Mouse (Mus musculus) embryonic stem cell, embryonic (primary cell): ENCODE measurements at regions not wholly inside any gene's neighbourhood (a gene's known extent, or its start where the extent isn't known, plus 50 kb on each side); places are given as distances from the start of the nearest gene placed in this dataset.

Source experiments
- CTCF ChIA-PET, 4 experiments: fragments of 300-600 bp in 2 of 4; fragments of 350-600 bp in 2 of 4; sonication (Branson Sonifier 250); formaldehyde crosslinking; loops; one replicate each; lab custom pipeline; 2022; ENCODE audit warnings: inconsistent platforms in 2 of 4; lab: Charles Lee
- POLR2A ChIA-PET, 4 experiments: fragments of 300-600 bp in 2 of 4; fragments of 350-600 bp in 2 of 4; sonication (Branson Sonifier 250); formaldehyde crosslinking; loops; one replicate each; lab custom pipeline; 2022; ENCODE audit warnings: antibody characterized with exemption in 4 of 4, inconsistent platforms in 1 of 4; lab: Charles Lee

DNA sequence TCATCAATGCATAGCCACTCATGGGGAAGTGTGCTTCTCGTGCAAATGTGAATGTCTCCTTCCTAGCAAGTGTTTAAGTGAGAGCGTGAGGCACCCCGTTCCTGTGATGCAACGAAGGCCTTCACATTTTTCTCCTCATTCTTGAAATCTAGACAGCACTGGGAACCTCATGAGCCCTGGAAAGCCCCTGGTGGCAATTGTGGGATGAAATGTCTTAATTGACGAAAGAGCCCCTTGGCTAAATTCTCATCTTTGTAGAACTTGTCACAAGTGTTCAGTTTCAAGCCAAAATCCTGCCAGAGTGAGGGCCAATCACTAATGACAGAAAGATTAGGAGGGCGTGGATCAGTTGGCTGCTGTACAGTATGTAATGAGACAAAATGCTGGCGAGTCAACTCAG is 208.6 kb upstream of the Gmds start:
- ChIA-PET POLR2A (no interaction called here), CTCF (no interaction called here)

GRCm38 (mm10) chr13:32544986-32545740 is 206.6 kb upstream of the Gmds start:
- CTCF ChIA-PET, result no interaction called here
- POLR2A ChIA-PET, result no interaction called here

- POLR2A ChIA-PET, result no interaction called here
- CTCF ChIA-PET, result no interaction called here
Observed at GRCm38 (mm10) chr13:32541611-32542010, 203.1 kb upstream of the Gmds start.

DNA sequence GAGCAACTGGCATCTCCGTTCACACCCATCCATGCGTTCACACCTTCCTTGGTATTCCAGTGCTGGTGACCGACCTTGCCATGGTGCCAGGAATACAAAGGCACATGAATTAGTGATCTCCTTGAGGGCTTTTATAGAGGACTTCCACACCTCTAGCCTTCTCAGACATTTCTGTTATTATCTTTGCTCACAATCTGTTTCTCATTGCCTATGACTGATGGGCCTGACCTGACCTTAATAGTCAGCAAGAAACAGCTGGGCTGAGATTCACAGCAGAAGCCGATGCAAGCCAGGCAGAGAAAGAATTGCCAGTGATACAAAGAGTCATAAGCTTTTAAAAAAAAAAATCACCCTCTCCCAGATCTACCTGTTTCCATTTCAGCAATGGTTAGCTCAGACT is 197.7 kb upstream of the Gmds start:
- ChIA-PET CTCF (no interaction called here), POLR2A (interaction anchor here in 1 of 4 experiments (0.8 kb wide), 1 partner anchor 733 kb away, joined by 4 read pairs; no protein-coding TSS in a partner anchor)

DNA sequence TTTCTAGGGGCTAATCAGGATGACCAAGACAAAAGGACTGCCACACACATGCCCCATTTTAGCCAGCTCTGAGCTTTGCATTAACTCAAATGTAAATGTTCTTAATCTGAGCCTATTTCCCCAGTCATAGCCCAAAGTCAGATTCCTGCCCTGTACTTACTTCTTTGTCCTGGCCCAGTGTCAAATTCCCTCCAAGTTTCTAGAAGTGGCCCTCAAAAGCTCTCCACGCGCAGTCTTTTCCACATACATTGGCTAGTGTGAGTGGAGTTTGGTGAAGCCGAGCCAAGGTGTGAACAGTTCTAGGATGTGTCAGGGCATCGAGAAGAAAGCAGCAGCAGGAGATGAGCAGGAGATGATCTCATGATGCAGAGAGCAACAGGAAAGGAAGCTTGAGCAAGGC is 197.1 kb upstream of the Gmds start:
- POLR2A ChIA-PET, result no interaction called here
- CTCF ChIA-PET, result no interaction called here

- ChIA-PET POLR2A (interaction anchor here in 1 of 4 experiments (0.7 kb wide), 1 partner anchor 1359 kb away, joined by 3 read pairs; no protein-coding TSS in a partner anchor), CTCF (no interaction called here)
Observed at GRCm38 (mm10) chr13:32530926-32531512, 192.5 kb upstream of the Gmds start.

- POLR2A ChIA-PET, result no interaction called here
- CTCF ChIA-PET, result interaction anchor here in 1 of 4 experiments (0.5 kb wide), 1 partner anchor 41 kb away, joined by 3 read pairs; no protein-coding TSS in a partner anchor
Observed at GRCm38 (mm10) chr13:32518611-32519344, 180.2 kb upstream of the Gmds start.

GRCm38 (mm10) chr13:32517514-32517913 is 179.0 kb upstream of the Gmds start:
- CTCF ChIA-PET, result no interaction called here

GRCm38 (mm10) chr13:32509231-32510023 is 170.9 kb upstream of the Gmds start:
- ChIA-PET CTCF (no interaction called here), POLR2A (no interaction called here)

More at GRCm38 (mm10) chr13:32517514-32517913, 179.0 kb upstream of the Gmds start:
- POLR2A ChIA-PET, result no interaction called here

DNA sequence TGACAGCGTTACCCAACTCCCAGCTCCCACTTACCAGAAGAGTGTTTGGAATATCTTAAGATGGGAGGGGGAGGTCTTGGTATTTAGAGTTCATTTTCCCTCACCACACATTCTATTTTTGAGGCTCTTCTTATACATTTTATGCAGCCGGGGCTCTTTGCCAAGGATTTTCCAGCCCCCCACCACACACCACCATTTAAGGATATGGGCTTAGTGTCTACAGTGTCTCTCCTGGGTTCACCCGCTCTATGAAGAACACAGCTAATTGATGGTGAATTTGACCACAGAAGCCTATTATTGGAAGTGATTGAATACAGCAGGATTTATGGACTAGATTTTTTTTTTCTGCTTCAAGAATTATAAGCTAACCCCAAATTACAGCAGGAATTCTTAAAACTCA is 169.9 kb upstream of the Gmds start:
- ChIA-PET POLR2A (interaction anchor here in 1 of 4 experiments (0.6 kb wide), 1 partner anchor 97 kb away, joined by 6 read pairs; no protein-coding TSS in a partner anchor), CTCF (no interaction called here)

GRCm38 (mm10) chr13:32507825-32508224 is 169.3 kb upstream of the Gmds start:
- POLR2A ChIA-PET, result no interaction called here
- CTCF ChIA-PET, result no interaction called here

DNA sequence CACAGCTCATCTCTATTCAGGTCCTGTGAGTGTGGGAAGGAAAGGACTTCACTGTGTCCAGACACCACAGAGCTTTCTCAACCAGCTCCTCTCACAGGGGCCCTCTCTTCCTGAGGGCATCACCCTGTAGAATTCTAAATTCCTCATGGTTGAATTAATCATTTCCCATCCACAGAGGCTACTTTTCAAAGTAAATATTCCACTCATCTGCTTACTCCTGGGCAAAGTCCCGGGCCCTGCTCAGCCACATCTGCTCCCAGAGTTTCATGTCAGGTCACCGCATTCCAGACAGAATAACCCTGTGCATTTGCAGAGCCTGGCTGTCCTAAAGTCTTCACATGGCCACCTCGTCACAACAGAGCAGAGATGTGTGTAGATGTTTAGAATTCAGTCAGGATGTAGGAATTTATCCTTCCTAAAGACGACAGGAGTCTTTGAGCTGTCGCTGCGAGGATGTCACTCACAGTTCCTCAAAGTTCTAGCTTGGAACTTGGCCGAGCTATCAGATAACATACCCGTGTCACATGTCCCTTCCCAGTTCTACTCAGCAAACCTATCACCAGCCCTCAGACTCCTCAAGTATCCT is 159.8 kb upstream of the Gmds start:
- ChIA-PET POLR2A (interaction anchor here in 1 of 4 experiments (0.8 kb wide), 1 partner anchor 1887 kb away, joined by 3 read pairs; no protein-coding TSS in a partner anchor), CTCF (no interaction called here)

DNA sequence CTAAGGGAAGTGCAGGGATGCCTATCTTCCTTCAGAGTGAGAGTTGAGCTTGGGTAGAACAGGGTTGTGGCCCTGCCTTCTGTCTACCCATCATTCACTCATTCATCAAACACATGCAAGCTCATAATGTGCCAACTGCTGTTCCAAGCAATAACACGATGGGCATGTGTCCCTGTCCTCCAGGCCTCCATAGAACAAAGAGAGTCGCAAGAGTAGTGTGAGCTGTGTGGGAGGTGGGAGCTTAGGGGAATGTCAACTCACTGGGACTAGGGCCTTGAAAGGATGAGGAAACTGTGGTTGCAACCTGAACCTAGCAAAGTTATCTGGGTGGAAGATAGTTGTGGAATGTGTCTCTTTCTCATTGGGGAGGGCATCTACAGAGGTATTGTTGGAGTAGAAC is 157.7 kb upstream of the Gmds start:
- ChIA-PET CTCF (no interaction called here), POLR2A (no interaction called here)

GRCm38 (mm10) chr13:32495063-32495462 is 156.5 kb upstream of the Gmds start:
- ChIA-PET POLR2A (interaction anchor here in 1 of 4 experiments (0.6 kb wide), 1 partner anchor 227 kb away, joined by 3 read pairs; no protein-coding TSS in a partner anchor), CTCF (interaction anchor here in 2 of 4 experiments (0.7 kb wide), 2 partner anchors 10 to 432 kb away, joined by 5 to 8 read pairs; no protein-coding TSS in a partner anchor)

- ChIA-PET CTCF (no interaction called here), POLR2A (no interaction called here)
Observed at GRCm38 (mm10) chr13:32493806-32494205, 155.3 kb upstream of the Gmds start.

GRCm38 (mm10) chr13:32493309-32493708 is 154.8 kb upstream of the Gmds start:
- POLR2A ChIA-PET, result no interaction called here
- CTCF ChIA-PET, result interaction anchor here in 1 of 4 experiments (0.6 kb wide), 1 partner anchor 280 kb away, joined by 3 read pairs; no protein-coding TSS in a partner anchor

GRCm38 (mm10) chr13:32492566-32492965 is 154.0 kb upstream of the Gmds start:
- ChIA-PET POLR2A (no interaction called here), CTCF (interaction anchor here in 2 of 4 experiments (0.6 kb wide), 2 partner anchors 11 to 279 kb away, joined by 3 to 4 read pairs; no protein-coding TSS in a partner anchor)

GRCm38 (mm10) chr13:32481444-32482058 is 143.0 kb upstream of the Gmds start:
- CTCF ChIA-PET, result no interaction called here

More at GRCm38 (mm10) chr13:32481444-32482058, 143.0 kb upstream of the Gmds start:
- POLR2A ChIA-PET, result no interaction called here
